Mouse (Mus musculus) thymus, adult 2 months (tissue): ENCODE results near the gene Usp5.

Experiments
- CTCF ChIP-seq: fragments of 200-500 bp; IDR thresholded peaks from 2 replicates; pipeline ENCODE4 v1.5.1; 2012; ENCODE audit warnings: mild to moderate bottlenecking, control low read depth, low read length, moderate library complexity, borderline replicate concordance; ENCODE audit not compliant: control insufficient read depth, poor library complexity, insufficient read depth; ENCODE audit errors: extremely low read depth
- POLR2A ChIP-seq: fragments of 200-500 bp; IDR thresholded peaks from 2 replicates; pipeline ENCODE4 v1.6.1; 2012; ENCODE audit warnings: mild to moderate bottlenecking, low read length, control low read depth, moderate library complexity; ENCODE audit not compliant: control insufficient read depth, poor library complexity, insufficient read depth; ENCODE audit errors: extremely low read depth

DNA sequence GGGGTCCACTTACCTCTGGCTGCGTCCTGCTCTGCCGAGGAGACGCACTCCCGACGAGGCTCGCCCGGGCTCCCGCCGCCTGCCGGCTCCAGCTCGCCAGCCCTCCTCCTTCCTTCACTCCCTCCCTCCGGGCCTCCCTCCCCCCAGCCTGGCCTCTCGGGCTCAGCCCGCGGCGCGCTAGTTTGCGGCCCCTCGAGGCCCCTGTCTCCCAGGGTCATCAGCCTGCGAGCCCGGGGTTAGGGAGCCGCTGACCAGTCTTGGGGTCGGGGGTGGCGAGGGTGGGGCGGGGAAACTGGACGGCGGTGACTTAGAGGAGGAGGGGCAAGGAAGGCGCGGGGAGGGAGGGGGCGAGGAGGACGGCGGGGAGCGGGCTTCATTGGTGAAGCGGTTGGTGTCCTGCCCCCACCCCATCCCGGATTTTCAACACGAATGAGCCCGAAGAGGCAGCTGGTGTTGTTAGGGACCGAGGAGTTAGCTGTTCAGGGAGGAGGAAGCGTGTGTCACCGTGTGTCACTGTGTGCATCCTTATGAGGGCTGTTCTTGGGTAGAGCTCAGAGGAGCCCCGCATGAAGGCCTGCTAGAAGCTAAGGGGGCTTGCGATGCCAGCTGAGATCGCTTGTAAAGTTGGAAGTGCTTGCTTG lies 34.5 kb upstream of the Usp5 start, which contains the start of gene Gpr162:
- TF ChIP-seq CTCF (no peak), POLR2A (0 out of 2 replicates have a peak, but pooled peaks have one; percentile 11)
